Mouse (Mus musculus) hindbrain, embryonic 13.5 days (tissue): ENCODE measurements around the gene Twnk. TPM values are rescaled to one million over a fixed set of nuclear protein-coding genes. Genes with fewer than 3 reads are reported as not detected.
A peak's percentile ranks its signal among the peaks of the same experiment; 100 is the strongest.

Experiments
- ATAC-seq: fragments of 200-750 bp; cut with Nextera tagmentation; 2 replicates; pipeline ENCODE4 v1.8.0; 2017; ENCODE audit warnings: moderate TSS enrichment; ENCODE audit not compliant: low FRiP score
- H3K27ac ChIP-seq: fragments of 300-500 bp; sonication (generic); 2 replicates; pipeline ENCODE4 v1.5.1; 2015; ENCODE audit warnings: inconsistent platforms, mild to moderate bottlenecking, moderate library complexity
- H3K27me3 ChIP-seq: fragments of 300-500 bp; sonication (generic); 2 replicates; pipeline ENCODE4 v1.6.1; 2015; ENCODE audit warnings: mild to moderate bottlenecking, inconsistent platforms
- H3K36me3 ChIP-seq: fragments of 300-500 bp; sonication (generic); 2 replicates; pipeline ENCODE4 v1.6.1; 2015; ENCODE audit warnings: mild to moderate bottlenecking, inconsistent platforms
- H3K4me1 ChIP-seq: fragments of 300-500 bp; sonication (generic); replicated peaks from 2 replicates; pipeline ENCODE4 v1.6.1; 2015; ENCODE audit warnings: inconsistent platforms
- H3K4me2 ChIP-seq: fragments of 300-500 bp; sonication (generic); 2 replicates; pipeline ENCODE4 v1.6.1; 2015; ENCODE audit warnings: inconsistent platforms, mild to moderate bottlenecking, moderate library complexity
- H3K4me3 ChIP-seq: fragments of 300-500 bp; sonication (generic); 2 replicates; pipeline ENCODE4 v1.5.1; 2015; ENCODE audit warnings: mild to moderate bottlenecking, inconsistent platforms
- H3K9ac ChIP-seq: fragments of 300-500 bp; sonication (generic); 2 replicates; pipeline ENCODE4 v1.6.1; 2015; ENCODE audit warnings: mild to moderate bottlenecking, inconsistent platforms
- H3K9me3 ChIP-seq: fragments of 300-500 bp; sonication (generic); 2 replicates; pipeline ENCODE4 v1.6.1; 2016; ENCODE audit warnings: inconsistent platforms
- WGBS: fragments of 180-500 bp; shearing (Covaris S2); methylation state at CpG from one replicate; pipeline ENCODE4 v1.1.7; 2015; 5-methylcytosine and 5-hydroxymethylcytosine counted together
- polyA plus RNA-seq: library from polyadenylated mRNA; unstranded; fragments of >200 nt; fragmentation: Nextera tagmentation; extraction: Ambion mirVana; gene quantifications from 2 replicates; pipeline ENCODE4 v1.2.1, GENCODE M21; 2015

Gene Twnk
- 16.0 and 17.0 TPM in 2 replicates for polyA plus RNA-seq

GRCm38 (mm10) chr19:45005444-45005843 lies at the start of gene Twnk:
TSS of gene Twnk (plus strand) at chr19:45005663.
- H3K27me3 ChIP-seq, result no peaks in the 10 kb centered on the region
- H3K4me2 ChIP-seq, result peak within 1 kb of the TSS; percentile 99
- 10% methylated on average over 16 of the region's 16 CpGs for WGBS
- ATAC-seq, result no peak
- no peaks in the 10 kb centered on the region for H3K9me3 ChIP-seq
- H3K4me1 ChIP-seq, result peaks cover 43% of the 10 kb centered on the region
- H3K4me3 ChIP-seq, result peak within 1 kb of the TSS; percentile 95
- H3K9ac ChIP-seq, result peak within 1 kb of the TSS; percentile 89
- H3K36me3 ChIP-seq, result peaks cover 60% of the 10 kb centered on the region
- H3K27ac ChIP-seq, result peak within 1 kb of the TSS; percentile 81

- Histone ChIP-seq H3K36me3 (peaks cover 77% of the 10 kb centered on the region), H3K4me3 (no peak overlapping the region), H3K9me3 (no peaks in the 10 kb centered on the region), H3K27ac (no peak overlapping the region), H3K9ac (no peak overlapping the region), H3K27me3 (no peaks in the 10 kb centered on the region), H3K4me1 (no peaks in the 10 kb centered on the region), H3K4me2 (no peak overlapping the region)
- 92% methylated on average over 2 of the region's 2 CpGs for WGBS
- ATAC-seq, result no peak
Measured at GRCm38 (mm10) chr19:44959633-44960032, 45.8 kb upstream of the Twnk start.

- WGBS, result 88% methylated on average over 1 of the region's 1 CpGs
- Histone ChIP-seq H3K36me3 (peaks cover 80% of the 10 kb centered on the region), H3K4me2 (no peak overlapping the region), H3K4me3 (no peak overlapping the region), H3K9me3 (no peaks in the 10 kb centered on the region), H3K27ac (no peak overlapping the region), H3K4me1 (no peaks in the 10 kb centered on the region), H3K27me3 (no peaks in the 10 kb centered on the region), H3K9ac (no peak overlapping the region)
- ATAC-seq, result no peak
Measured at GRCm38 (mm10) chr19:44965978-44966377, 39.5 kb upstream of the Twnk start.

- Histone ChIP-seq H3K27me3 (no peaks in the 10 kb centered on the region), H3K36me3 (peaks cover 87% of the 10 kb centered on the region), H3K9me3 (no peaks in the 10 kb centered on the region), H3K4me2 (no peak overlapping the region), H3K27ac (no peak overlapping the region), H3K9ac (no peak overlapping the region), H3K4me1 (no peaks in the 10 kb centered on the region), H3K4me3 (no peak overlapping the region)
- ATAC-seq, result no peak
- WGBS, result 88% methylated on average over 3 of the region's 3 CpGs
Measured at GRCm38 (mm10) chr19:44968329-44968728, 37.1 kb upstream of the Twnk start.

- Histone ChIP-seq H3K4me2 (no peak overlapping the region), H3K27ac (no peak overlapping the region), H3K27me3 (no peaks in the 10 kb centered on the region), H3K4me3 (no peak overlapping the region), H3K36me3 (peaks cover 92% of the 10 kb centered on the region), H3K9ac (no peak overlapping the region), H3K4me1 (no peaks in the 10 kb centered on the region), H3K9me3 (no peaks in the 10 kb centered on the region)
- WGBS, result 79% methylated on average over 6 of the region's 6 CpGs
- ATAC-seq, result no peak
Measured at GRCm38 (mm10) chr19:44976636-44977035, 28.8 kb upstream of the Twnk start.

- H3K36me3 ChIP-seq, result peaks cover 91% of the 10 kb centered on the region
- H3K9ac ChIP-seq, result no peak overlapping the region
- no peak overlapping the region for H3K4me3 ChIP-seq
- ATAC-seq, result no peak
- no peak overlapping the region for H3K27ac ChIP-seq
- WGBS, result 91% methylated on average over 6 of the region's 6 CpGs
- H3K4me1 ChIP-seq, result no peaks in the 10 kb centered on the region
- no peaks in the 10 kb centered on the region for H3K27me3 ChIP-seq
- H3K4me2 ChIP-seq, result no peak overlapping the region
- no peaks in the 10 kb centered on the region for H3K9me3 ChIP-seq
Measured at GRCm38 (mm10) chr19:44977148-44977547, 28.3 kb upstream of the Twnk start.

DNA sequence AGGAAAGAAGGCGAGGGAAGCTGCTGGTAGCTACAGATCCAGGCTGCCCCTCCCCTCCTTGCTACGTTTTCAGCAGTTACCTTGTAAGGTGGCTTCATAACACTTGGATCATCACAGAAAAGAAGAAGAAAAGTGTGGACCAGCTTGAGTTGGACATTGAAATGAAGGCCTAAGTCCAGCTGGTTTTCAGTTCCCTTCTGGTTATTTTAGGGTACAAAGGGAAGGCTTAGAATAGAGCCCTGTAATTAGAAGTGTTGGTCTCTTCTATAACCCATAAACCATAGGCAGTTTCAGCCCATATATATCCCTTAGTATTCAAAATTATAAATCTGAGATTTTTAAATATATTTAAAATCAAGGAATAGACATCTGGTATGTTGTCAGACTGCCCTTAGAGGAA lies 24.7 kb upstream of the Twnk start:
- Histone ChIP-seq H3K4me1 (no peaks in the 10 kb centered on the region), H3K9me3 (no peaks in the 10 kb centered on the region), H3K27me3 (no peaks in the 10 kb centered on the region), H3K4me2 (no peak overlapping the region), H3K27ac (no peak overlapping the region), H3K9ac (no peak overlapping the region), H3K36me3 (peaks cover 58% of the 10 kb centered on the region), H3K4me3 (no peak overlapping the region)
- 93% methylated on average over 2 of the region's 2 CpGs for WGBS
- ATAC-seq, result no peak

DNA sequence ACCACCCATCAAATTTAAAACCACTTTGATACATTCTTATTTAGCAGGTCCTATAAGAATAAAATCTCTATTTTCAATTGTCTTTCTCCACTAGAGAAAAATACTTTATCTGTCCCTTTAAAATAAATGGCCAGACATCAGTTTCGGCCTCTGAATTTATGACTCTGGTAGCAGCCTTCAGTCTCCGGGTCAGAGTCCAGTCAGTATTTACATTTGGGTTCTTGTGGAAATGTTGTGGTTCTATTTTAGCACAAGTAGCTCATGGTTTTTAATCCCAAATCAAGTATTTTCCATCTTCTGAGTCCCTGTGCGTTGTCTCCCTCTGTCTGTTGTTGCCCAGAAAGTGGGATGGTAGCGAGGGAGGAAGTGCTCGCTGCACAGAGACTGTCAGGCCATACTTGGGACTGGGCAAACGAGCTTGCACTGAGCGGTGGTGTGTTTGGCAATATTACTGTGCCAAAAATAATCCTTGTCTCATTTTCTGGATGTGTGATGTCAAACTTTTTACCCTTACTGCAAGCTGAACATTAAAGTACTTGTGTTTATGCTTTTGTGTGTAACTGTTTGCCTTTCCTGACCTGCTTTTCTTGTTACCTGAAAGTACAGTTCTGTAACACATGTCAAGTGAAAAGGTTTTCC lies 22.9 kb upstream of the Twnk start:
- Histone ChIP-seq H3K4me3 (no peak overlapping the region), H3K9me3 (no peaks in the 10 kb centered on the region), H3K36me3 (peaks cover 40% of the 10 kb centered on the region), H3K4me2 (no peak overlapping the region), H3K9ac (no peak overlapping the region), H3K4me1 (no peaks in the 10 kb centered on the region), H3K27ac (no peak overlapping the region), H3K27me3 (0 out of 2 replicates have a peak, but pooled peaks cover 6% of the 10 kb centered on the region)
- 90% methylated on average over 7 of the region's 7 CpGs for WGBS
- no peak for ATAC-seq

DNA sequence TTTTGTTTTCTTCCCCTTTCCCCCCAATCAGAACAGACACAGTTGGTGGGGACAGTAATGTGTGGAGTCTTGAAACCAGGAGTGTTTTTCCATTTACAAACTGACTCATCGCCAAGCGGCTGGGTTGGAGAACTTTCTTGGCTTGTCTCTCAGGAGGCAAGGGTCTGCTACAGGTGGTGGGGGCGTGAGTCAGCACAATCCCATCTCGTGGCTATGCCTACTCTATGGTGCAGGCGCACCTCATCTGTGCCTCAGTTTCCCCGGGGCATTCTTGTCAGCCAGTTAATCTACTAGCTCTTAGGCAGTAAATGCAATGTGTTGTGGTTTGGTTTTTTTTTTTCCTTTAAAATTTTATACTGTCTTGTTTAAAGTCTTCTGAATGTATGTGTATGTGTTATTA lies 22.1 kb upstream of the Twnk start:
- Histone ChIP-seq H3K4me2 (no peak overlapping the region), H3K36me3 (peaks cover 32% of the 10 kb centered on the region), H3K27me3 (0 out of 2 replicates have a peak, but pooled peaks cover 6% of the 10 kb centered on the region), H3K4me1 (peaks cover 2% of the 10 kb centered on the region), H3K4me3 (no peak overlapping the region), H3K9ac (no peak overlapping the region), H3K9me3 (no peaks in the 10 kb centered on the region), H3K27ac (no peak overlapping the region)
- 94% methylated on average over 6 of the region's 6 CpGs for WGBS
- ATAC-seq, result no peak

DNA sequence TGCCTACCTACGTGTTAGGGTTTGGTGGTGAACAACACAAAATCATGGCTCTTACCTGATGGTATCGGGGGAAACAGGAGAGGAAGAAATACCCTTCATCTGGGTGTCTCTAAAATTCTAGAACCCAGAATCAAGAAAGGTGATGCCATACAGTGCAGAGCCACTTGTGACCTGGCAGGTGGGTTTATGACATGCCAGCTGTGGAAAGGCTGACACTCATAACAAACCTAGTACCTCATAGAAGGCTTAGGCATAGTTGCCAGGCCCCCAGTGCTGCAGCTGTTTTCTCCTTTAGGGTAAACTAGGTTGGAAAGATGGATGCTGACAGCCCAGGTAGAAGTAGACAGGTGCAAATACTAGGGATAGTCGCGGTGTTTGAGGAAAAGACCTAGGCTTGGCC lies 21.0 kb upstream of the Twnk start:
- no peak overlapping the region for H3K9ac ChIP-seq
- peaks cover 25% of the 10 kb centered on the region for H3K36me3 ChIP-seq
- WGBS, result 92% methylated on average over 4 of the region's 4 CpGs
- no peak overlapping the region for H3K4me2 ChIP-seq
- ATAC-seq, result no peak
- 0 out of 2 replicates have a peak, but pooled peaks cover 6% of the 10 kb centered on the region for H3K27me3 ChIP-seq
- H3K4me3 ChIP-seq, result no peak overlapping the region
- no peak overlapping the region for H3K27ac ChIP-seq
- H3K4me1 ChIP-seq, result peaks cover 7% of the 10 kb centered on the region
- H3K9me3 ChIP-seq, result no peaks in the 10 kb centered on the region

GRCm38 (mm10) chr19:44985159-44985988 lies 20.1 kb upstream of the Twnk start:
- peaks cover 16% of the 10 kb centered on the region for H3K4me1 ChIP-seq
- H3K27me3 ChIP-seq, result 0 out of 2 replicates have a peak, but pooled peaks cover 6% of the 10 kb centered on the region
- no peaks in the 10 kb centered on the region for H3K9me3 ChIP-seq
- 71% methylated on average over 5 of the region's 5 CpGs for WGBS
- no peak overlapping the region for H3K4me2 ChIP-seq
- H3K9ac ChIP-seq, result no peak overlapping the region
- no peak overlapping the region for H3K4me3 ChIP-seq
- no peak overlapping the region for H3K27ac ChIP-seq
- H3K36me3 ChIP-seq, result peaks cover 17% of the 10 kb centered on the region
- ATAC-seq, result no peak

- Histone ChIP-seq H3K9ac (no peak overlapping the region), H3K36me3 (peaks cover 5% of the 10 kb centered on the region), H3K4me3 (no peak overlapping the region), H3K9me3 (no peaks in the 10 kb centered on the region), H3K4me2 (no peak overlapping the region), H3K27me3 (0 out of 2 replicates have a peak, but pooled peaks cover 6% of the 10 kb centered on the region), H3K4me1 (peaks cover 33% of the 10 kb centered on the region), H3K27ac (no peak overlapping the region)
- ATAC-seq, result no peak
- WGBS, result 71% methylated on average over 6 of the region's 6 CpGs
Measured at GRCm38 (mm10) chr19:44987004-44987403, 18.5 kb upstream of the Twnk start.
